Mouse (Mus musculus): ENCODE data around the gene Klra17. TPM values are rescaled to one million over a fixed set of nuclear protein-coding genes. Genes with fewer than 3 reads are reported as not detected.
"Not testable (repeated sequence)": the region's sequence is repeated elsewhere in the genome, so short reads cannot be mapped to it uniquely, and the experiment has no call there.

Klra17 gene
- polyA plus RNA-seq (2015; fragmentation: Nextera tagmentation; extraction: Ambion mirVana), result not detected in 2 replicates

GRCm38 (mm10) chr6:129876549-129876948 is at the start of gene Klra17:
TSS of gene Klra17 (minus strand) at chr6:129876672.
- 34% methylated on average over 1 of the region's 1 CpGs for WGBS
- no peak within 1 kb of the TSS for H3K9ac ChIP-seq
- H3K9me3 ChIP-seq (replicated peaks), result no peaks in the 10 kb centered on the region; the same call in 1 of the 2 replicates
- H3K4me2 ChIP-seq, result no peak within 1 kb of the TSS
- H3K27me3 ChIP-seq, result no peaks in the 10 kb centered on the region
- no peak within 1 kb of the TSS for H3K4me3 ChIP-seq (replicated peaks)
- ATAC-seq (replicated peaks; ENCODE audit: low FRiP score), result no peak
- no peak within 1 kb of the TSS for H3K27ac ChIP-seq
- no peaks in the 10 kb centered on the region for H3K36me3 ChIP-seq
- no peaks in the 10 kb centered on the region for H3K4me1 ChIP-seq

GRCm38 (mm10) chr6:129917476-129917946 is 41.0 kb upstream of the Klra17 start, which contains the start of gene Klra5:
TSS of gene Klra5 (minus strand) at chr6:129917650.
- H3K4me3 ChIP-seq (replicated peaks); H3K36me3 ChIP-seq; ATAC-seq (replicated peaks; ENCODE audit: low FRiP score); H3K4me1 ChIP-seq; H3K27ac ChIP-seq; H3K27me3 ChIP-seq; H3K4me2 ChIP-seq; H3K9ac ChIP-seq: not testable (repeated sequence)
- H3K9me3 ChIP-seq (replicated peaks), result peaks cover 13% of the 10 kb centered on the region; the same call in 1 of the 2 replicates

- ATAC-seq (replicated peaks; ENCODE audit: low FRiP score), result no peak
- Histone ChIP-seq H3K4me1 (no peaks in the 10 kb centered on the region), H3K27me3 (no peaks in the 10 kb centered on the region), H3K4me3 (replicated peaks) (no peak overlapping the region), H3K4me2 (no peak overlapping the region), H3K9ac (no peak overlapping the region), H3K27ac (no peak overlapping the region), H3K36me3 (no peaks in the 10 kb centered on the region), H3K9me3 (replicated peaks) (peaks cover 12% of the 10 kb centered on the region; the same call in 1 of the 2 replicates)
- WGBS, result 89% methylated on average over 1 of the region's 1 CpGs
These were observed 40.5 kb upstream of the Klra17 start for GRCm38 (mm10) chr6:129916996-129917395.

GRCm38 (mm10) chr6:129882525-129882924 is 6.1 kb upstream of the Klra17 start:
- Histone ChIP-seq H3K4me2 (no peak overlapping the region), H3K27ac (no peak overlapping the region), H3K9me3 (replicated peaks) (no peaks in the 10 kb centered on the region; the same call in 1 of the 2 replicates), H3K4me1 (no peaks in the 10 kb centered on the region), H3K4me3 (replicated peaks) (no peak overlapping the region), H3K36me3 (no peaks in the 10 kb centered on the region), H3K9ac (no peak overlapping the region), H3K27me3 (no peaks in the 10 kb centered on the region)
- 80% methylated on average over 2 of the region's 2 CpGs for WGBS
- ATAC-seq (replicated peaks; ENCODE audit: low FRiP score), result no peak

GRCm38 (mm10) chr6:129862349-129862748 is 14.1 kb downstream of the Klra17 start, which contains the start of gene Gm17631:
TSS of gene Gm17631 (plus strand) at chr6:129862649.
- not testable (repeated sequence) for ATAC-seq (replicated peaks; ENCODE audit: low FRiP score); H3K9ac ChIP-seq; H3K36me3 ChIP-seq; H3K27ac ChIP-seq; H3K27me3 ChIP-seq; H3K4me3 ChIP-seq (replicated peaks); H3K9me3 ChIP-seq (replicated peaks); H3K4me2 ChIP-seq; H3K4me1 ChIP-seq
- no CpG with 5 or more reads among the region's 3 CpGs for WGBS

GRCm38 (mm10) chr6:129825559-129825958 is 50.9 kb downstream of the Klra17 start:
- Histone ChIP-seq H3K9ac (no peak overlapping the region), H3K36me3 (no peaks in the 10 kb centered on the region), H3K4me2 (no peak overlapping the region), H3K4me3 (replicated peaks) (no peak overlapping the region), H3K4me1 (no peaks in the 10 kb centered on the region), H3K9me3 (replicated peaks) (no peaks in the 10 kb centered on the region), H3K27ac (no peak overlapping the region), H3K27me3 (no peaks in the 10 kb centered on the region)
- WGBS, result 95% methylated on average over 1 of the region's 1 CpGs
- no peak for ATAC-seq (replicated peaks; ENCODE audit: low FRiP score)

- no peak overlapping the region for H3K27ac ChIP-seq
- H3K27me3 ChIP-seq, result no peaks in the 10 kb centered on the region
- no peak overlapping the region for H3K4me3 ChIP-seq (replicated peaks)
- ATAC-seq (replicated peaks; ENCODE audit: low FRiP score), result no peak
- no peak overlapping the region for H3K9ac ChIP-seq
- H3K9me3 ChIP-seq (replicated peaks), result no peaks in the 10 kb centered on the region
- 89% methylated on average over 1 of the region's 1 CpGs for WGBS
- H3K4me2 ChIP-seq, result no peak overlapping the region
- H3K36me3 ChIP-seq, result no peaks in the 10 kb centered on the region
- no peaks in the 10 kb centered on the region for H3K4me1 ChIP-seq
These were observed 52.5 kb downstream of the Klra17 start for GRCm38 (mm10) chr6:129824004-129824403.

GRCm38 (mm10) chr6:129817731-129818130 is 58.7 kb downstream of the Klra17 start:
- no peaks in the 10 kb centered on the region for H3K27me3 ChIP-seq
- H3K4me3 ChIP-seq (replicated peaks), result no peak overlapping the region
- no peak overlapping the region for H3K4me2 ChIP-seq
- no peak overlapping the region for H3K9ac ChIP-seq
- no peaks in the 10 kb centered on the region for H3K4me1 ChIP-seq
- no peak for ATAC-seq (replicated peaks; ENCODE audit: low FRiP score)
- 71% methylated on average over 3 of the region's 3 CpGs for WGBS
- no peaks in the 10 kb centered on the region for H3K36me3 ChIP-seq
- no peak overlapping the region for H3K27ac ChIP-seq
- H3K9me3 ChIP-seq (replicated peaks), result no peaks in the 10 kb centered on the region

GRCm38 (mm10) chr6:129784170-129784569 is 92.3 kb downstream of the Klra17 start, which contains the start of gene Gm156:
TSS of gene Gm156 (minus strand) at chr6:129784270.
- not testable (repeated sequence) for H3K4me1 ChIP-seq; H3K9me3 ChIP-seq (replicated peaks); ATAC-seq (replicated peaks; ENCODE audit: low FRiP score); H3K27ac ChIP-seq; H3K4me3 ChIP-seq (replicated peaks); H3K36me3 ChIP-seq; H3K9ac ChIP-seq; H3K27me3 ChIP-seq; H3K4me2 ChIP-seq
- 91% methylated on average over 3 of the region's 3 CpGs for WGBS

Other genes with a start within 250 kb of the Klra17 start
- not detected in 2 replicates for gene Klrc3, start 233.3 kb downstream of the Klra17 start, polyA plus RNA-seq (2015; fragmentation: Nextera tagmentation; extraction: Ambion mirVana)
- gene Klrc2, start 216.0 kb downstream of the Klra17 start, polyA plus RNA-seq (2015; fragmentation: Nextera tagmentation; extraction: Ambion mirVana), result not detected in 2 replicates
- not detected in 2 replicates for gene Klrc1, start 197.7 kb downstream of the Klra17 start, polyA plus RNA-seq (2015; fragmentation: Nextera tagmentation; extraction: Ambion mirVana)
- gene Klri1, start 159.5 kb downstream of the Klra17 start, polyA plus RNA-seq (2015; fragmentation: Nextera tagmentation; extraction: Ambion mirVana), result 0.26 TPM in 1 of 2 replicates, not detected in the other
- not detected in 2 replicates for gene Klri2, start 136.2 kb downstream of the Klra17 start, polyA plus RNA-seq (2015; fragmentation: Nextera tagmentation; extraction: Ambion mirVana)
- gene Gm156, start 92.4 kb downstream of the Klra17 start, polyA plus RNA-seq (2015; fragmentation: Nextera tagmentation; extraction: Ambion mirVana), result not detected in 2 replicates
- not detected in 2 replicates for gene Gm17631, start 14.0 kb downstream of the Klra17 start, polyA plus RNA-seq (2015; fragmentation: Nextera tagmentation; extraction: Ambion mirVana)
- gene Klra5, start 41.0 kb upstream of the Klra17 start, polyA plus RNA-seq (2015; fragmentation: Nextera tagmentation; extraction: Ambion mirVana), result not detected in 2 replicates
- not detected in 2 replicates for gene Klra6, start 150.3 kb upstream of the Klra17 start, polyA plus RNA-seq (2015; fragmentation: Nextera tagmentation; extraction: Ambion mirVana)
- not detected in 2 replicates for gene Klra4, start 190.6 kb upstream of the Klra17 start, polyA plus RNA-seq (2015; fragmentation: Nextera tagmentation; extraction: Ambion mirVana)

All from kidney, embryonic 15.5 days (tissue).